Mouse (Mus musculus): Measurements from ENCODE around the gene Grik1.

Gene Grik1

DNA sequence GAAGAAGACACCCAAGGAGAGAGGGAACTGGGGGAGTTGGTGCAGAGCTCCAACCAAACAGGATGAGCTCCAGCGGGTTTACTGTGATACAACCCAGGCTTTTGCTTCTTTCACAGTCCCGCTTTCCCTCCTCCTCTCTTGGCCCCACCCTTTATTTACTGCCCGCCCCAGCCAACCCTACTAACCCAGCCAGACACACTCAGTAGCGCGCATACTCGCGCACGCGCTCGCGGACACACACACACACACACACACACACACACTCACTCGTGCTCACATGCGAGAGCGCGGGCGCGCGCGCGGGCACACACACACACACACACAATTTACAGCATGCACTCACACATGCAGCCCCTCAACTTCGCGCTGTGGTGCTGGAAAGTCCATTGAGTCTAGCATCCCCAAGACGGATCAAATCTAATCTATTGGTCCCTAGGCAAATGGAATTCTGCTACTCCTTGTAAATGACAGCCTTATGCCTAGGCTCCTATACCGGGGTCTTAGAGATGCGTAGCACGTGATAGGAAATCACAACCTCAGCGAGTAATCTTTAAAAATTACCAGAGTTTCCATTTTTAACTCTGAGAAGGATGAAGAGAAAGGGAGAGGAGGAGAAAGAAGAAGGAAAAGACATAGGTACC lies at the start of gene Grik1:
Gene Grik1 (minus strand): TSS at position 134 of the 641 bp plus-strand sequence.
- DNase-seq (ENCODE audit: inconsistent ontology term) = no peak

DNA sequence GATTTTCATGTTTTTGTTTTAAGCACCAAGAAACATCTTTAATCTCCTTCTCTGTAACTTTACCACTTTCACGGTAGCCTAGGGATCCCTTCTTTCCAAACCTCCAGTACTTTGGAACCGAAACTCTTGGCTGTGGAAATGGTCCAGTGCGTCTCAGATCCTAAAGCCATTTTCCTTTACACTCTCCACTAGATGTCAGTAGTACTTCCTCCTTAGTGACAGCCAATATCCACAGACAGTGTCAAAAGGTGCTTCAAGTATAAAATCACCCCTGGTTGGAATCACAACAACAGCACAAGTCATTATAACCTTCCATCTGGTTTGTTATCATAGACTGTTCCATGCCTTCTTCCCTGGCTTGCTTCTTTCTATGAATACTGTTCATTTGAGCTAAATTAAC lies 4.1 kb upstream of the Grik1 start:
- no peak for DNase-seq (ENCODE audit: inconsistent ontology term)

DNA sequence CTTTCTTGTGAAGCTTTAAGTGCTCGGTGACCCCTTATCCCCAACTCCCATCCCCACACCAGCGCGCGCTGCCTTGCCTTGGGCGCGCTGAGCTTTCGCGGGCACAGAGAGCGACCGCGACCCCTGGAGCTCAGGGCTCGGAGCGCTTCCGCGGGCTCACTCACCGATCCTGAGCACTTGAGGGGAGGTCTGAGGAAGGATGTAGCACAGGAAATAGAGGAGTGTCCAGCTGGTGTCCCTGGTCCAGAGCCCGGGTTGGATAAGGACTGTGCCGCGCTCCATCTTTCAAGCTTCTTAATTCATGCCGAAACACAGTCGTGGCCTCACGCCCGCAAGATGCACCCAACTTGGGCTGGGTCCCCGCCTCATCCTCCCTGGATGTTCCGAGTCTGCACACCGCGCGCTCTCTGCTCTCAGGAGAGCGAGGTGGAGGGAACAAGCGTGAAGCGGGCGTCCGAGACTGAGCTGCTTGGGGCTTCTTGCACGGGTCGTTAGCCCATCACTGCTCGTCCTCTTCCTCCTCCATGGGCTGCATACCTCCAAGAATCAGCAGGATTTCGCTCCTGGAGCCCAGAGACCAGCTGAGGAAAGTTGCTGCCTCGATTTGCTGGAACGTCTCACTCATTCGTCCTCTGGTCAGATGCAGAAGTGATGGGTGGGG lies 514 bp downstream of the Grik1 start:
- peak; percentile 43 for DNase-seq (ENCODE audit: inconsistent ontology term)

DNA sequence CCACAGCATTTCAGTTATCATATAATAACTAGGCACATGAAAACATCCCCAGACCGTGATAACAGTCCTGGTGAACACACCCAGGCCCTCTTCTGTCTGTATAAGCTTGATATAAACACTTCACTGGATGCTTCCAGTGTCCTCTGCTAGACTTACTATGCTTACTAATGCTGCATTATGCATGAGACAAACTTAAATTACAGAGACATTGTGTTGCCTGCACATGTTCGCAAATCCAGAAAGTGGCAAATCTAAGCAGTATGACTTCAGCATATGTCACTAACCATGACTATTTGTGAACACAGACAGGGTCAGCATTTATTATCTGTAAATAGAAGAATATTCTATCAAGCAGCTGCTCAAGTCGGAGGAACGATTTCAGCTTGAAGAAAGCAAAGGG lies 31.7 kb downstream of the Grik1 start:
- no peak for DNase-seq (ENCODE audit: inconsistent ontology term)

DNA sequence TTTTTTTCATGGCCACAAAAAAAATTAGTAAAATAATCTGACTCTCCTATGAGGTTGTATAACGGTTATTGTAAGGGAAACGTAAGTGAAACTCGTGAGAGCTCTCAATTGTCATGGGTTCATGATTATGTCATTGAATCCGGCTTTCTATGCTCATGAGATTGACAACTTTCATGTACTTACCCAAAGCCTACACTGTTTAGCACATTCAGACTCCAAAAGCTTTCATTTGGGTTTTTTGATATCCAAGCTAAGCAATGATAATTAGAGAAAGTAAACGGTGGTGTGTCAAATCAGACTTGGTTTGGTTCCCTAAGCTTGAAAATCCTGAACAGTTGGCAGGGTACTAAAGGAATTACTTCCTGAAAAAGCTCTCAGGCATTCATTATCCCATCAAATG lies 33.0 kb downstream of the Grik1 start:
- DNase-seq (ENCODE audit: inconsistent ontology term) = no peak

DNA sequence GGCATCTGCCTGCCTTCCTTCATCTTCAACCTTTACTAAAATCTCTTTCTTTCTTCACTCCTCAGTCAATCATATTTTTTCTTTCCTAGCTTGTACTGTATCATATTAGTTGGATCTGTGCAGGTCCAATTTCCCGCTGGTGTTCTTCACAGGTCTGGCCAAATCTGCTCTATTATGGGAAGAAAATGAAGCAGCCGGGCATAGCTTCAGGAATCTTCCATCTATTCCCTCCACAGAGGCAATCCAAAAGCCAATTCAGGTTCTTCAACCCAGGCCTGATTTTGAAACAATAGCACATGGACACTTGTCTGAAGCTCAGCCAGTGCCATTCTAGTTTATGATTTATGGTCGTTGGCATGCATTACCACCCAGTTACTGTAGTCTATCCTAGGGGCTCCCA lies 34.0 kb downstream of the Grik1 start:
- no peak for DNase-seq (ENCODE audit: inconsistent ontology term)

DNA sequence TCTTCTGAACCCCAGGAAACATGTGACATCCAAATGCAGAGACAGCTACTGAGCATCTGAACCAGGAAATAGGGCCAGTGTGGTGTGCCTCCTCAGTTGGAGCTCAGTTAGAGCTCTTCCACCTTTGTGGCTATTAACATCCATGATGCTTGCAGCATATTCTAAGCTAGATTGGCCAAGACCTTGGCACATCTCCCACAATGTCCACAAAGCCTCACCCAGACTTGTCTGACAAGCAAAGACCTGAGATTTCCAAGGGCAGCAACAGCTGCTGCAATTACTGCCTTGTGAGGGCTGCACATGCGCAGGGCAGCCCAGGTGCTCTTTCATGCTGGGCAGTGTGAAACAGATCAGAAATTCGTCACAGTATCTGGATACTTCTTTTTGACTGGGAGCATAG lies 37.4 kb downstream of the Grik1 start:
- no peak for DNase-seq (ENCODE audit: inconsistent ontology term)

DNA sequence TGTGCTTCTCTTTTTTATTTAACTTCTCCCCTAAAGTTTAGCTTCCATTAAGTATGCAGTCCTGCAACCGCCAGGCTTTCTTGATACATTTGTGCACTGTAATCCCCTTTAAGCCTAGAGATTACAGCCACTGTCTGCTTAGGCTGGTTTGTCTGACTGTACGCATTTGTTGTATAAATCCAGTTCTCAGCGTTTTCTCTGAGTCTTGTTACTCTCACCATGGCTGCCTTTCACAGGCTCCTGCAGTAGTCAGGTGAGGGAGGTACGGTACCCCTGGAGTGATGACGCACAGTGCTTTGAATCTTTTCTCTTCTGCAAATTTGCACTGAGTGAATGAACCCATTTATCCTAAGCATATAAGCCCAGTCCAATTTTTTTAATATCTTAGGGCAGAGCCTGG lies 39.0 kb downstream of the Grik1 start:
- DNase-seq (ENCODE audit: inconsistent ontology term) = no peak

DNA sequence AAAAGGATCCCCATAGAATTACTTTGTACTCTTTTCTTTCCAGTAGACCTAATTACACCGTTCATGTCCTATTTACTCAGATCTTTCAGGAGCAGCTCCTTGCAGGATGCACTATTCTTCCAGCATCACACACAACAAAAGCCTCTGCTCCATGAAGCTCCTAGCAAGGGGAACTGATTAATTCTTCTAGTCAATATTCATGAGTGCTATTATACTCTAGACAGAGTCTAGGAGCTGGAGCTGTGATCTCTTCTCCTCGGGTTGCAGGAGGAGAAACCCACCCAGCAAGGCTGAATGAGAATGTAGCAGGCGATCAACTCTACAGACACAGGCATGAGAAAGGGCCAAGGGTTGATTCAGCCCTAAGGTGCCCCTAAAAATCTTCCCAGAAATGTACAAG lies 40.2 kb downstream of the Grik1 start:
- DNase-seq (ENCODE audit: inconsistent ontology term) = no peak

DNA sequence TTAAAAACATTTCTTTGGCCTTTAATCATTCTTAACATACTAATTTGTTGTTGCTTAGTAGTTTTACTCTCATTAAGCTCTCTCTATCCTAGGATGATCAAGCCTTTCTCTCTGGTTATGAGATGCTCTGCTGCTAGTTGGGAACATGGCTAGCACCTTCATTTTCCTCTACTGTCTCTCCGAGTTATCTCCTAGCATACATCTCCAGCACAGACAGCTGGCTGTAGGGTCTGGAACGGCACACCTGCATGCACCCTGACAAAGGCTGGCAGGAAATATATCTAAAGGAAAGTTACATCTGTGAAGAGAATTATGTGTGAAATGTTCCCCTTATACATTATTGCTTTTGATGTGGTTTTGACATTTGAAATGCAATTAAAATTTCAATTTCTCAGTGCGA lies 42.5 kb downstream of the Grik1 start:
- DNase-seq (ENCODE audit: inconsistent ontology term) = no peak

DNA sequence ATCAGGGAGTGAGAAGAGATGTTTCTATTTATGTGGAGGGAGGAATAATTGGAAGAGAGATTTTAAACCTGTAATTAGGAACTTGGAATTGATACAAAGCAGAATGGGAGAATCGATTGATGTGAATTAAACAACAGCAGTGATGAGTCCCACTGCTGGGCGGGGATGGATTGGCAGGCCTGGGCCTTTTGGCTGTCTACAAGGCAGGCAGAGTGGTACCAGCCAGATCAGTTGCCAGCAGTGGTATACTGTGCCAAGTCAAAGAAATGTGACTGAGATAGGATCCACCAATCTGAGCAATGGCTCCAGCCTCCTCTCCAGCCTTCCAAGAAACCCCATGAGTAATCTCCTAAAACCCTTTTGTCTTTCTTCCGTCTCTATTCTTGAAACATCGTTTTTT lies 45.4 kb downstream of the Grik1 start:
- DNase-seq (ENCODE audit: inconsistent ontology term) = no peak

DNA sequence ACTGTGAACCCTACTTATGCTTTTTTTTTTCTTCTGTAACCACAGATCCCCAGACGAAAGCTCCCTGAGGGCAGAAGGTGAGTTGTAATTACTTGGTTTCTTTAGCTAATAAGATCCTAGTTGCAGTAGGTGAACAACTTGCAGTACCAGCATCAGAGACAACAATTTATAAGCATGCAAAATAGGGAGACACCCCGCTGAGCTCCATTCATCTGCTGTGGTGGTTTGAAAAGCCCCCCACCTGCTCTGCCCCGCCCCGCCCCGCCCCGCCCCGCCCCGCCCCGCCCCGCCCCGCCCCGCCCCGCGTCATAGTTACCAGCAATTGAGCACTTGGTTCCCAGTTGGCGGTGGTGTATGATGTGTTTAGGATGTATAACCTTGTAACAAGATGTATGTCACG lies 64.4 kb downstream of the Grik1 start:
- no peak for DNase-seq (ENCODE audit: inconsistent ontology term)

DNA sequence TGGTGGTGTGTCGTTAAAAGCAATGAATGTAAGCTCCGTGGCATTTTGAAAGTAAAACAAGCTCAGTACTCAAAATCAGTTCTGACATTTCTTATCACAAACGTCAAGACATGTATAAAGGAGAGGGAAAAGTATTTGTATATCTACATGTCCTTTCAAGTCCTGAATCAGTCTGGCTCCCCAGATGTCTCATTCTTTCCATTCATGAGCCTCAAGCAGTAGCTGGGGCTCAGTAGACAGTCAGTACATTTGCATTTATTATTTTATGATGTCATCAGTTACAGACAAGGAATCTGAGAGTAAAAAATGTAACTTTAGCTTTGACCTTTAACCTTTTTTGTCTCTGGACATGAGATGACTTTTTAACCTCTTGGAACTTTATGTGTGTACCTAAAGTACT lies 68.1 kb downstream of the Grik1 start:
- DNase-seq (ENCODE audit: inconsistent ontology term) = no peak

DNA sequence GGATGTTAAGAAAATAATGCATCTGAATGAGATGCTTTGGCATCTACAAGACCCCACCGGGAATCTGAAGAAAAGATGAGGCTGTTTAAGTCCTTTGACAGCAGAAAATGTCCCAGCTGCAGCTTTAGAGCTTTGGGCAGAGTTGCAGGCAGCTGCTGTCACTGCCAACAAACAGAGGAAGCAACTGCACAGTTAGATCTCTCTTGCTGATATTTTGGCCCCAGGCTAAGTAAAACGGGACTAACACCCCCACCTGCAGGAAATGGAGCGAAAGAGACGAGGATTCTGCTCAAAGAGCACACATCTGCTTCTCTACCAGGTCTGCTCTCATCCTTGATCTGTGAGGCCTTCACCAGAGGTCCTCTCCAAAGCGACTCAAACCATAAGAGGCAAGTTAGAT lies 77.5 kb downstream of the Grik1 start:
- no peak for DNase-seq (ENCODE audit: inconsistent ontology term)

DNA sequence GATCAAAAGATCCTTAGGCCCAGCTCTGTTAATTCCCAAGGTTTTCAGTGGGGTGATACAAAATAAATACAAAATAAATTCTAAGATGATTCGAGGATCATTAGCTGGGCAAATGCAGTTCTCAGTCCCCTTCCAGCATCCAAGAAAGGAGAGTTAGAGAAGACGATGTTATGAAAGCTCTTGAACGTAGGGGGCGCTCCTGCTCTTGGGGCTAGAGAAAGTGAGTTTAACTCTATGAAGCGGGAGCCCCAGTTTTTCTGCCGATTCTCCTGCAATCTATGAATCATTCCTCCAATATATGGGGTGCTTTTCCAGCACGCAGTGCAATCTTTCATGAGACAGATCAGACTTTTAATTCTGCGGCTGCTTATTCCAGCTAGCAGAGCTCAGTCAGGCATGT lies 78.2 kb downstream of the Grik1 start:
- DNase-seq (ENCODE audit: inconsistent ontology term) = no peak

DNA sequence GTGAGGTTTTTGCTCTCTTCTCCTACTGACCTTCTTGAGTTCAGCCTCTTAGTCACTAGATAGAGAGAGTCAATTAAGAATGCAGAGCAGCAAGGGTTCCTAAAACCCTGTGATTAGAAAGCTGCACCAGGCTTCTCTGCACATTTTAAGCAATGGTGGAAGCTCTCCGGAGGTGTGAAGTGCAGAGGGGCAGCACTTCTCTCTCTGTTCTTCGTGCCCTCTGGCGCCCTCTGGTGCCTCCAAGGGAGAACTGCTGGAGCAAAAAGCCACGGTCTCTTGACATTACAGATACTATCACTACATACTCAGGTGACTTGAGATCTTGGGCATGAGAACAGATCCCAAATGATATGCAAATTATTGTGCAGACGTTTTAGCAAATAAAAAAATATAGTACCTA lies 85.7 kb downstream of the Grik1 start:
- DNase-seq (ENCODE audit: inconsistent ontology term) = peak; percentile 28

DNA sequence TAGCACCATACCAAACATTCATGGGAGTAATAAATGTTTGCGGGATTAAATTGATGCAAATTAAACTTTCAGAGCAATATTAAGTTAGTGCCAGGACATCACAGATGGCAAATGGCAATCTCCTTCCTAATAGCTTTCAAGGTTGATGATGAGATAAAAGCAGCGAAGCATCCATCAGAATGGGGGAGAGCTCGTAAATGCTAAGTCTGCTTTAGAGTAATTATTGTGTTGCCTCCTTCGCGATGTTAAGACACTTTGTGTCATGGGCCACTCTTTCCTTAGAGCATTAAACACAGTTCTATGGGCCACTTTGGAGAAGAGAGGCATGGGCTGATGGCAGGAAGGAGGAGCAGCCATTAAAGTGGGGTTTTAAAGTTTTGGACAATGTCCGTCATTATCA lies 86.1 kb downstream of the Grik1 start:
- DNase-seq (ENCODE audit: inconsistent ontology term) = no peak

DNA sequence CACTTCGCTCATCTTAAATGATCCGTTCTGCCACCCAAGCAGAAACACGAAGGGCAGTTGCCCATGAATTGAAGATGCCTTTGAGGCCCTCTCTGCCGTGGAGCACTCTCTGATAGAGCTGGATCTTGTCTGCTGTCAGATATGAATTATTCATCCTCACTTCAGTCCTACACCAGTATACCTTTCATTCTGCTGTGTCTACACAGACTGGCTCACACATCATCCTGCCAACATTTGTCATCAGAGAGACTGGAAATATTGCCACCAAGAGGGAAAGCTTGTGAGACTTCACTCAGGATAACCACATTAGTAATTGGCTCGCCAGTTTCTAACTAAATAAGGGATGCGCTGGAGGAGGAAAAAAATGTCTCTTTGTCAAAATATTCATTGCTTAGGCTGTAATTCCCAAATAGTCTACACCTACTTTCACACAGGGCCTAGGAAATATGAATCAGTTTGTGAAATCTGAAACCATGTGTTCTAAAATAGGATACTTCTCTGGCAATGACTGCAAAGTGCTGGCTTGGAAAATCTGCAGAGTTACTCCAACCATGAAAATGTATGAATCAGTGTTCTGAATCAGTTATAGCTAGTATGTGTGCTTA lies 102.5 kb downstream of the Grik1 start:
- DNase-seq (ENCODE audit: inconsistent ontology term) = peak; percentile 26

DNA sequence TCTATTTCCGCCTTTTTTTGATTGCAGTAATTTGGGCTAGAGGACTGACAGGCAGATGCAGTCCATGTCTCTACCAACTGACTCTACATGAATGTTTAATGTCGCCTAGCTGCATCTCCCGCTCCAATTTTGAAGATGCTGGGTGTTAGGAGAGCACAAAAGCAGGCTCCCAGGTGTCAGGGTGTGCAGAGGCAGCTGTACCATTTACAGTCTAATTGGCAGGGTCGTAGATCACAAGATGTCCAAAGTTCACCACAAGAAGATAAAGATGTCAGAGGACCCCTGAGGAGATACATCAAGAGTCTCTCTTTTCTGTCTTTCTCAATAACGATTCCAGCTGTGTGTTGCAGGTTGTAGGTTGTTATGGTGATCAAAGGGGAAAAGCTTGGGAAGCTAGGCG lies 111.3 kb downstream of the Grik1 start:
- no peak for DNase-seq (ENCODE audit: inconsistent ontology term)

DNA sequence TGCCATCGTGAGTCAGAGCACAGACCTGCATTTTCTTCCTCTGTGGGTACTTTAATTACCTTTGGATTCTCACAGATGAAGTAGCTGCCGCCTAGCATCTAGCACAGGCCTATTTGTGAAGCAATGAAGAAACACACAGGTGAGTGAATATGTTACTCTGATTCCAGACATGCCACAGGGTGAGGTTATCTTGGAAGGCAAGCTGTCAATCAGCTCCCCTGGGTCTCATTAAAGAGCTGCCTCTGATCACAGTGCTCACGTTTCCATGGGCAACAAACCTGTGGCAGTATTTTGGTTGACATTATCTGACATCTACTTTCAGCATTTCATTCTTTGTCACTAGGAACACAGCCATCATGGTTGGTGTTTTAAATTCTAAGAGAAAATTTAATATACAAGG lies 112.7 kb downstream of the Grik1 start:
- DNase-seq (ENCODE audit: inconsistent ontology term) = no peak

DNA sequence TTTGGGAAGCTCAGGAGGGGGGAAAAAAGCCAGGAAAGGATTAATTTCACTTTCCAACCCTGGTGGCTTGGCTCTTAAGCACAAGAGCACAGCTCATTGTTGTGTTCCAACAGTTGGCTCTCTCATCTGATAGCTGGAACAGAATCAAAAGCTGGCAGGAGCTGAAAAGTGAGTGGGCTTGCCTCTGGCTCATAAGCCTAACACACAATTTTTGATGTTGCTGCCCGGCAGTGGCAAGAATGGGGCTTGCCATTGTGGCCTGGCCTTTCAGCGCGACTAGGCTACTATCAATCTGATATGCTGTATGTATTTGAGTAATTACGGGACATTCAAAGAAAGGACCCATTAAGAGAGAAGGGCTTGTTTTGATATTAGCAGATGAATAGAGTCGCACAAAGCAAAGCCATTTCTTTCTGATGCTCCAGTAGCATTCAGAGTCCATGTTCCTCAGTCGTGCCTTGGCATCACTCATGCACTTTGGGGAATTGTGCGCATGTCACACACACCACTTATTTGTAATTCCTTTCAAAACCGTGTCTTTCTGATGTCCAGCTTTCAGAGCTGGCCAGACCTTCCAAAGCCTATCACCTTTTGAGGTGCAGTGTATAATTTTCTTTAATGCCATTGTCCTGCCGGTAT lies 115.9 kb downstream of the Grik1 start:
- DNase-seq (ENCODE audit: inconsistent ontology term) = peak; percentile 89

DNA sequence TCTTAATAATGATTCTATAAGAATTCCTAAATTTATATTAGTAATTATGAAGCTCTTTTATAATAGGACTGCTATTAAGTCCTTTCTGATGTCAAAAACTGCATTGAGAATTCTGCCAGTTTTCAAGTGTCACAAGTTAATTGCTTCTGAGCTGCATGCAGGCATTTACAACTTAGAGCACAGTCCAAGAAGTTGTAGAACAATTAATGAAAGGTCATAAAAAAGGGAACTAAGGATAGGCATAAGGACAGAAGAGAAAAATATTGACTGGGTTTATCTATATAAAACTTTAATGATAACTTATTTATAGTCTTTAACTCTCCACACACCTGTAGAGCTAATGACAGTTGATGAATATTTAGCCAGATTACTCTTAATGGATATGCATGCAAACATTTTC lies 123.5 kb downstream of the Grik1 start:
- no peak for DNase-seq (ENCODE audit: inconsistent ontology term)

DNA sequence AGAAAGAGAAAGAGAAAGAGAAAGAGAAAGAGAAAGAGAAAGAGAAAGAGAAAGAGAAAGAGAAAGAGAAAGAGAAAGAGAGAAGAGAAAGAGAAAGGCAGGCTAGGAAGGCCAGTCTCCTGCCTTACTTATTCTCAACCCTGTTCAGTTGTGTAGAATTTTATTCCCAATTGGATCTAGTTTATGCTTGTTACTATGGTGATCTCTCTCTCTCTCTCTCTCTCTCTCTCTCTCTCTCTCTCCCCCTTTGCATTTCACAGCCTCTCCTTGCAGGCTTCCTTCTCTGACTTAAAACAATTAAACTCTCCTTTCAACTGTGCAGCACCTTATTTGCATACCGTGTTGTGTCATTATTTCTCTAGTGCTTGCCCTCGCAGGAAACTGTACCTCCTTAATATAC lies 147.5 kb downstream of the Grik1 start:
- DNase-seq (ENCODE audit: inconsistent ontology term) = no peak
